Mouse (Mus musculus): ENCODE results near the gene Olfr1221. TPM values are rescaled to one million over a fixed set of nuclear protein-coding genes. Genes with fewer than 3 reads are reported as not detected.

Olfr1221 gene
- polyA plus RNA-seq (2017; shearing (Covaris generic)), result not detected

DNA sequence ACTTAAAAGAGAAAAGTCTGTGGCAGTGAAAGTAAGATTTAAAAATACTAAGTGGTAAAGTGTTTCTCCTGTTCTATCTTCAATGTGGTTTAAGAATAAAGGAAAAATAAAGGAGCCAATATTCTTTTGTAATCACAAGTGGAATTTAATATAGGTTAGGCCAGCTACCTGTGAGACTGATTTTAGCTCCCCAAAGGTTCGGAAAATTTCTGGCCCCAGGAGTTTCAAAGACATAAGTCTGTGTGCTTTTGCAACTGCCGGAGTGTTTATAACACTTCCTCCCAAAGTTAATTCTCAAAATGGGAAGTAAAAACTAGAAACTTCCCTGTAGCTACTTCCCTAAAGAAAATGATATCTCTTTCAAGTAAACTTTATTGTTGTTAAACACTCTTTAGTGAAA, at the start of gene Olfr1221:
Olfr1221 (minus strand) TSS at position 101 of the 400 bp plus-strand sequence.

DNA sequence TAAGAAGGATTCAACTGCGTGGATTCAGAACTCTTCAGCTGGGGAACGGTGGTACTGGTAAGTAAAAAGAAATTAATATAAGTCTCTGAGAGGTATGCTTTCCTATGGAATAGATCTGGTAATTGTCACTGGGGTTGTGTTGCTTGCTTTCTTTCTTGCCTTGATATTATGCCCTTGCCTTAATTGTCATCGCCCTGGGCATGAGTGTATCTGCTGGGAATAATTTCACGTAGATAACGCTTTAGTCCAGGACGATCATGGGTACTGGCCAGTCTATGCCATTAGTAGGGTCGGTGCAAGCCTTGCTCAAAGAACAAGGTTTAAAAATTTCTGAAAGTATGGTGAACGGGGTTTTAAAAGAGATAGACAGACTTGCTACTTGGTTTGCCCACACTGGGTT, 46.9 kb upstream of the Olfr1221 start, which contains the start of gene Olfr1224-ps1:
Olfr1224-ps1 (minus strand) TSS at position 101 of the 400 bp plus-strand sequence.

DNA sequence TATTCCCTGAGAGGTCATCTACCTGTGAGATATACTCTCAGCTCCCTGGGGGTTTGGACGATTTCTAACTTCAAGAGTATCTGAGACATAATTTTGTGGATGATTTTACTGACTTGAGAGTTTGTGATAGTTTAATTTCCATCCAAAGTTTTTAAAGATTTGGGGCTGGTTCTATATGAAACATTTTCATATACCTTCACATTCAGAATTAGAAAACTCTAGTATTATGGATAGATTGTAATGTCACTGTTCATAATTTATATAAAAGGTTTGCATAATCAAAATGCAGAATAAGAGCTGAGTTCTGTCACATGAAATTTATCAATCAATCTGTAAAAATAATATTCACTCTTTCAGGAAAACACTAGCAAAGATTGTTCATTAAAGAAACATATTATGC, 34.4 kb upstream of the Olfr1221 start, which contains the start of gene Olfr1223:
Olfr1223 (minus strand) TSS at position 101 of the 400 bp plus-strand sequence.

DNA sequence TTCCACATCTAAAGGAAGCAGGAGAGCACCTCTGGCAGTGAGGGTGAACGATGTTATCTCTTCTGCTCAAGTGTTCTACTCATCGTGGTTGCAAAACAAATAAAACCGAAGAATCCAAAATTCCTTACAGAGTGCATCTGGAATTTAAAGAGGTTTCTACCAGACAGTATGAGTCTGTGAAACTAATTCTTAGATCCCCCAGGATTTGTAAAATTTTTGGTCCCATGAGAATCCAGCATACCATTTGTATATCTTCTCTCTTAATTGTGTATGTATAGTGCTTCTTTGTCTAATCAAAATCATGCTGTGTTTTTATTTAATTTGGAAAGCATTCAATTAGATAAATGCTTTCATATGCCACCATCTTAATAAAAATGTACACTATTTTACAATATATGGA, 15.9 kb upstream of the Olfr1221 start, which contains the start of gene Olfr1222:
Olfr1222 (minus strand) TSS at position 101 of the 400 bp plus-strand sequence.

DNA sequence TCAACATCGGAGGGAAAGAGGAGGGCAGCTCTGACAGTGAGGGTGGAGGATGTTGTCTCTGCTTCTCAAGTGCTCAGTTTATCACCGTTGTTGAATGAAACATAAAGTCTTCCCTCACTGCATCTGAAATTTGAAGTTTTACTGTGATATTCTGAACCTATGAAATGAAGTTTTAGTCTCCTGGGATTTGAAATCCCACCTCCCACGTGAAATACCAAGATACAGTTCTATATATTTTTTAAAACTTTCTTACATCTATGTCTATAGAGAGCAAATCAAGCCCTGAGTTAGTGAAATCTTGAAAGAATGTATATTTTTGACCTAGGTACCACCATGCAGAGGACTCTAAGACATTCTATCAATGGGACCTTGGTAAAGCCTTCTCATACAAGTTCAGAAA, 10.3 kb downstream of the Olfr1221 start, which contains the start of gene Olfr1220:
Olfr1220 (minus strand) TSS at position 101 of the 400 bp plus-strand sequence.

DNA sequence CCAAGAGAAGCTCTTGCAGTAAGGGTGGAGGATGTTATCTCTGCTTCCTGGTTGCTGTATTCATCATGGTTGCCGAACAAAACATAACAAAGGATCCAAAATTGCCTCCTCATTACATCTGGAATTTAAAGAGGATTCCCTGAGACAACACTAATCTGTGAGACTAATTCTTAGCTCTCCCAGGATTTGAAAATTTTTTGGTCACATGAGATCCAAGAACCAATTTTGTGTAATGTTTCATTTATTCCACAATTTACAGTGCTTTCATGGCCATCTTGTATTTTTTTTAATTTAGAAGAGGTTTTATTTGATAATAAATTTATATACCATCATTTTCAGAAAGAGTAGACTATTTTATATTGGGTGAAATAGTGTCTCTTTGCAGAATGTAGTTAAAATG, 33.7 kb downstream of the Olfr1221 start, which contains the start of gene Olfr1219:
Olfr1219 (minus strand) TSS at position 101 of the 400 bp plus-strand sequence.

DNA sequence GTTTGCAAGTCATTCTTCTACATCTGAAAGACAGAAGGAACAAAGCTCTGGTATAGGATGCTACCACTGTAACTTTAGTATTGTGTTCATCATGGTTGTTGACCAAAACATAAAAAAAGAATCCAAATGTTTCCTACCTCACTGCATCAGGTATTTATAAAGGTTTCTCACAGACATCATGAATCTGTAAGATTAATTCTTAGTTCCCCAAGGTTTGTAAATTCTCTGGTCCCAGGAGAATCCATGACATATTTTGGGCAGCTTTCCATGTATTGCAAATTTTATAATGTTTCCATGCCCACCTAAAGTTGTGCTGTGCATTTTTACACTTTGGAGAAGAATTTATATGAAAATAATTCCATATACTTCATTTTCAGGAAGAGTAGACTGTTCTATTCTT, 56.0 kb downstream of the Olfr1221 start, which contains the start of gene Olfr1218:
Olfr1218 (minus strand) TSS at position 101 of the 400 bp plus-strand sequence.

Other genes with a start within 250 kb of the Olfr1221 start
- not detected for gene Olfr1208, start 215.0 kb downstream of the Olfr1221 start, polyA plus RNA-seq (2017; shearing (Covaris generic))
- gene Olfr1209, start 202.1 kb downstream of the Olfr1221 start, polyA plus RNA-seq (2017; shearing (Covaris generic)), result not detected
- not detected for gene Olfr1211, start 179.2 kb downstream of the Olfr1221 start, polyA plus RNA-seq (2017; shearing (Covaris generic))
- not detected for gene Olfr1212, start 163.3 kb downstream of the Olfr1221 start, polyA plus RNA-seq (2017; shearing (Covaris generic))
- not detected for gene Gm13762, start 137.0 kb downstream of the Olfr1221 start, polyA plus RNA-seq (2017; shearing (Covaris generic))
- not detected for gene Olfr1214, start 124.6 kb downstream of the Olfr1221 start, polyA plus RNA-seq (2017; shearing (Covaris generic))
- gene Olfr1215, start 110.3 kb downstream of the Olfr1221 start, polyA plus RNA-seq (2017; shearing (Covaris generic)), result not detected
- gene Olfr1216, start 98.9 kb downstream of the Olfr1221 start, polyA plus RNA-seq (2017; shearing (Covaris generic)), result not detected
- not detected for gene Olfr1217, start 85.2 kb downstream of the Olfr1221 start, polyA plus RNA-seq (2017; shearing (Covaris generic))
- not detected for gene Olfr1218, start 56.1 kb downstream of the Olfr1221 start, polyA plus RNA-seq (2017; shearing (Covaris generic))
- gene Olfr1219, start 33.8 kb downstream of the Olfr1221 start, polyA plus RNA-seq (2017; shearing (Covaris generic)), result not detected
- not detected for gene Olfr1220, start 10.4 kb downstream of the Olfr1221 start, polyA plus RNA-seq (2017; shearing (Covaris generic))
- not detected for gene Olfr1222, start 15.8 kb upstream of the Olfr1221 start, polyA plus RNA-seq (2017; shearing (Covaris generic))
- gene Olfr1223, start 34.3 kb upstream of the Olfr1221 start, polyA plus RNA-seq (2017; shearing (Covaris generic)), result not detected
- not detected for gene Olfr1224-ps1, start 46.8 kb upstream of the Olfr1221 start, polyA plus RNA-seq (2017; shearing (Covaris generic))
- not detected for gene Olfr1225, start 57.4 kb upstream of the Olfr1221 start, polyA plus RNA-seq (2017; shearing (Covaris generic))
- not detected for gene Olfr1226, start 82.8 kb upstream of the Olfr1221 start, polyA plus RNA-seq (2017; shearing (Covaris generic))
- not detected for gene Olfr1228, start 136.8 kb upstream of the Olfr1221 start, polyA plus RNA-seq (2017; shearing (Covaris generic))
- not detected for gene Olfr1229, start 170.7 kb upstream of the Olfr1221 start, polyA plus RNA-seq (2017; shearing (Covaris generic))
- gene Olfr1230, start 180.0 kb upstream of the Olfr1221 start, polyA plus RNA-seq (2017; shearing (Covaris generic)), result not detected
- gene Olfr1231, start 189.8 kb upstream of the Olfr1221 start, polyA plus RNA-seq (2017; shearing (Covaris generic)), result not detected
- not detected for gene Olfr1232, start 212.4 kb upstream of the Olfr1221 start, polyA plus RNA-seq (2017; shearing (Covaris generic))
- not detected for gene Olfr1233, start 225.1 kb upstream of the Olfr1221 start, polyA plus RNA-seq (2017; shearing (Covaris generic))
- gene Olfr1234, start 247.6 kb upstream of the Olfr1221 start, polyA plus RNA-seq (2017; shearing (Covaris generic)), result not detected